Mouse (Mus musculus) kidney, embryonic 16.5 days (tissue): Measurements from ENCODE around the gene Sco1. TPM values are rescaled to one million over a fixed set of nuclear protein-coding genes. Genes with fewer than 3 reads are reported as not detected.
"Not testable (repeated sequence)": the region's sequence is repeated elsewhere in the genome, so short reads cannot be mapped to it uniquely, and the experiment has no call there.

Experiments used
- ATAC-seq: fragments of 200-750 bp; cut with Nextera tagmentation; 2 replicates; pipeline ENCODE4 v1.8.0; 2017; ENCODE audit warnings: moderate TSS enrichment; ENCODE audit not compliant: low FRiP score, low TSS enrichment
- H3K27ac ChIP-seq: fragments of 300-500 bp; sonication (generic); 2 replicates; pipeline ENCODE4 v1.5.1; 2014; ENCODE audit warnings: low read length
- H3K27me3 ChIP-seq: fragments of 300-500 bp; sonication (generic); 2 replicates; pipeline ENCODE4 v1.6.1; 2014; ENCODE audit warnings: low read length, control low read depth, mixed read lengths; ENCODE audit not compliant: insufficient read depth
- H3K36me3 ChIP-seq: fragments of 300-500 bp; sonication (generic); 2 replicates; pipeline ENCODE4 v1.6.1; 2014; ENCODE audit warnings: low read length, control low read depth, mixed read lengths; ENCODE audit not compliant: insufficient read depth
- H3K4me1 ChIP-seq: fragments of 300-500 bp; sonication (generic); 2 replicates; pipeline ENCODE4 v1.6.1; 2014; ENCODE audit warnings: low read length, control low read depth, mixed read lengths; ENCODE audit not compliant: insufficient read depth
- H3K4me2 ChIP-seq: fragments of 300-500 bp; sonication (generic); replicated peaks from 2 replicates; pipeline ENCODE4 v1.6.1; 2014; ENCODE audit warnings: low read depth, low read length
- H3K4me3 ChIP-seq: fragments of 300-500 bp; sonication (generic); 2 replicates; pipeline ENCODE4 v1.5.1; 2014; ENCODE audit warnings: mild to moderate bottlenecking, low read length
- H3K9ac ChIP-seq: fragments of 300-500 bp; sonication (generic); replicated peaks from 2 replicates; pipeline ENCODE4 v1.6.1; 2014; ENCODE audit warnings: low read length
- H3K9me3 ChIP-seq: fragments of 300-500 bp; sonication (generic); 2 replicates; pipeline ENCODE4 v1.6.1; 2016; ENCODE audit warnings: low read length, control low read depth
- WGBS: fragments of 180-500 bp; shearing (Covaris S2); extraction: QIAGEN DNeasy Blood & Tissue Kit; methylation state at CpG from one replicate; pipeline ENCODE4 v1.1.7; 2014; 5-methylcytosine and 5-hydroxymethylcytosine counted together
- polyA plus RNA-seq: library from polyadenylated mRNA; unstranded; fragments of >200 nt; fragmentation: Nextera tagmentation; extraction: Ambion mirVana; gene quantifications from 2 replicates; pipeline ENCODE4 v1.2.1, GENCODE M21; 2015

The Sco1 gene
- polyA plus RNA-seq, 1 experiment from 2014 or later, result 16.3 TPM

- H3K9ac ChIP-seq, result no peak overlapping the region
- ATAC-seq, result peak; percentile 90
- WGBS, result 3% methylated on average over 11 of the region's 11 CpGs
- peak overlapping the region; percentile 28; the same call in 1 of the 2 replicates for H3K4me2 ChIP-seq
- peaks cover 19% of the 10 kb centered on the region for H3K27me3 ChIP-seq
- no peaks in the 10 kb centered on the region for H3K36me3 ChIP-seq
- no peak overlapping the region for H3K27ac ChIP-seq
- no peak overlapping the region for H3K4me3 ChIP-seq
- 0 out of 2 replicates have a peak, but pooled peaks cover 3% of the 10 kb centered on the region for H3K4me1 ChIP-seq
- H3K9me3 ChIP-seq, result no peaks in the 10 kb centered on the region
Observed at GRCm38 (mm10) chr11:67081125-67081649, 28.7 kb downstream of the Sco1 start.

- H3K9ac ChIP-seq, result no peak overlapping the region
- H3K4me3 ChIP-seq, result no peak overlapping the region
- H3K9me3 ChIP-seq, result no peaks in the 10 kb centered on the region
- no peak overlapping the region for H3K4me2 ChIP-seq
- 0 out of 2 replicates have a peak, but pooled peaks cover 3% of the 10 kb centered on the region for H3K4me1 ChIP-seq
- peaks cover 19% of the 10 kb centered on the region for H3K27me3 ChIP-seq
- no peak overlapping the region for H3K27ac ChIP-seq
- whole genome bisulfite sequencing, result 85% methylated on average over 7 of the region's 7 CpGs
- no peak for ATAC-seq
- no peaks in the 10 kb centered on the region for H3K36me3 ChIP-seq
Observed at GRCm38 (mm10) chr11:67082188-67082587, 29.7 kb downstream of the Sco1 start.

- Histone ChIP-seq H3K36me3 (no peaks in the 10 kb centered on the region), H3K4me3 (no peak overlapping the region), H3K9me3 (no peaks in the 10 kb centered on the region), H3K4me2 (no peak overlapping the region), H3K27ac (no peak overlapping the region), H3K4me1 (0 out of 2 replicates have a peak, but pooled peaks cover 3% of the 10 kb centered on the region), H3K27me3 (peaks cover 19% of the 10 kb centered on the region), H3K9ac (no peak overlapping the region)
- ATAC-seq, result no peak
- WGBS, result 89% methylated on average over 13 of the region's 13 CpGs
Observed at GRCm38 (mm10) chr11:67082793-67083192, 30.3 kb downstream of the Sco1 start.

GRCm38 (mm10) chr11:67083239-67083638 is 30.8 kb downstream of the Sco1 start:
- no peak overlapping the region for H3K4me2 ChIP-seq
- no peak overlapping the region for H3K27ac ChIP-seq
- H3K9me3 ChIP-seq, result no peaks in the 10 kb centered on the region
- peaks cover 23% of the 10 kb centered on the region for H3K27me3 ChIP-seq
- H3K4me3 ChIP-seq, result no peak overlapping the region
- 0 out of 2 replicates have a peak, but pooled peaks cover 3% of the 10 kb centered on the region for H3K4me1 ChIP-seq
- ATAC-seq, result no peak
- WGBS, result 71% methylated on average over 6 of the region's 6 CpGs
- no peaks in the 10 kb centered on the region for H3K36me3 ChIP-seq
- no peak overlapping the region for H3K9ac ChIP-seq

- no peak overlapping the region for H3K9ac ChIP-seq
- 43% methylated on average over 32 of the region's 32 CpGs for WGBS
- H3K4me1 ChIP-seq, result 0 out of 2 replicates have a peak, but pooled peaks cover 3% of the 10 kb centered on the region
- no peak overlapping the region for H3K4me3 ChIP-seq
- H3K9me3 ChIP-seq, result no peaks in the 10 kb centered on the region
- peaks cover 23% of the 10 kb centered on the region for H3K27me3 ChIP-seq
- no peak for ATAC-seq
- no peak overlapping the region for H3K4me2 ChIP-seq
- no peaks in the 10 kb centered on the region for H3K36me3 ChIP-seq
- H3K27ac ChIP-seq, result no peak overlapping the region
Observed at GRCm38 (mm10) chr11:67083712-67084340, 31.4 kb downstream of the Sco1 start.

- 3% methylated on average over 6 of the region's 6 CpGs for WGBS
- no peak overlapping the region for H3K27ac ChIP-seq
- H3K9ac ChIP-seq, result no peak overlapping the region
- 0 out of 2 replicates have a peak, but pooled peaks cover 3% of the 10 kb centered on the region for H3K4me1 ChIP-seq
- no peaks in the 10 kb centered on the region for H3K36me3 ChIP-seq
- H3K4me2 ChIP-seq, result no peak overlapping the region
- H3K27me3 ChIP-seq, result peaks cover 23% of the 10 kb centered on the region
- no peak overlapping the region for H3K4me3 ChIP-seq
- no peaks in the 10 kb centered on the region for H3K9me3 ChIP-seq
- ATAC-seq, result no peak
Observed at GRCm38 (mm10) chr11:67085489-67085888, 33.0 kb downstream of the Sco1 start.

GRCm38 (mm10) chr11:67086467-67087164 is 34.1 kb downstream of the Sco1 start:
- no peak overlapping the region for H3K4me3 ChIP-seq
- H3K27me3 ChIP-seq, result peaks cover 23% of the 10 kb centered on the region
- no peak overlapping the region for H3K27ac ChIP-seq
- no peak for ATAC-seq
- no peaks in the 10 kb centered on the region for H3K9me3 ChIP-seq
- 45% methylated on average over 9 of the region's 9 CpGs for WGBS
- no peak overlapping the region for H3K9ac ChIP-seq
- no peaks in the 10 kb centered on the region for H3K36me3 ChIP-seq
- H3K4me1 ChIP-seq, result no peaks in the 10 kb centered on the region
- no peak overlapping the region for H3K4me2 ChIP-seq

GRCm38 (mm10) chr11:67087225-67087624 is 34.8 kb downstream of the Sco1 start:
- 90% methylated on average over 12 of the region's 12 CpGs for WGBS
- no peak overlapping the region for H3K4me2 ChIP-seq
- H3K4me3 ChIP-seq, result no peak overlapping the region
- H3K9me3 ChIP-seq, result no peaks in the 10 kb centered on the region
- no peak overlapping the region for H3K9ac ChIP-seq
- H3K27me3 ChIP-seq, result peaks cover 23% of the 10 kb centered on the region
- no peaks in the 10 kb centered on the region for H3K4me1 ChIP-seq
- no peak for ATAC-seq
- no peaks in the 10 kb centered on the region for H3K36me3 ChIP-seq
- H3K27ac ChIP-seq, result no peak overlapping the region

GRCm38 (mm10) chr11:67092354-67092753 is 39.9 kb downstream of the Sco1 start:
- WGBS, result 89% methylated on average over 12 of the region's 12 CpGs
- not testable (repeated sequence) for H3K4me1 ChIP-seq, H3K36me3 ChIP-seq, H3K9me3 ChIP-seq, H3K9ac ChIP-seq, H3K27me3 ChIP-seq, H3K27ac ChIP-seq, ATAC-seq, H3K4me3 ChIP-seq, H3K4me2 ChIP-seq

- no peak overlapping the region for H3K4me3 ChIP-seq
- H3K4me1 ChIP-seq, result no peaks in the 10 kb centered on the region
- no peak overlapping the region for H3K27ac ChIP-seq
- H3K9ac ChIP-seq, result no peak overlapping the region
- no peak overlapping the region for H3K4me2 ChIP-seq
- H3K36me3 ChIP-seq, result no peaks in the 10 kb centered on the region
- no peaks in the 10 kb centered on the region for H3K9me3 ChIP-seq
- ATAC-seq, result no peak
- 81% methylated on average over 9 of the region's 9 CpGs for WGBS
- H3K27me3 ChIP-seq, result no peaks in the 10 kb centered on the region
Observed at GRCm38 (mm10) chr11:67093201-67093600, 40.7 kb downstream of the Sco1 start.
